Mouse (Mus musculus) c-Kit-positive CD71-positive TER-119-positive erythroid progenitor cells, embryonic 14.5 days (primary cell): Measurements from ENCODE around the gene Mrps10.
"Not testable (repeated sequence)": the region's sequence is repeated elsewhere in the genome, so short reads cannot be mapped to it uniquely, and the experiment has no call there.

Source experiments
- DNase-seq: peaks from one replicate; pipeline ENCODE4 v3.0.0-alpha.2; 2013; ENCODE audit warnings: low spot score

Gene Mrps10

DNA sequence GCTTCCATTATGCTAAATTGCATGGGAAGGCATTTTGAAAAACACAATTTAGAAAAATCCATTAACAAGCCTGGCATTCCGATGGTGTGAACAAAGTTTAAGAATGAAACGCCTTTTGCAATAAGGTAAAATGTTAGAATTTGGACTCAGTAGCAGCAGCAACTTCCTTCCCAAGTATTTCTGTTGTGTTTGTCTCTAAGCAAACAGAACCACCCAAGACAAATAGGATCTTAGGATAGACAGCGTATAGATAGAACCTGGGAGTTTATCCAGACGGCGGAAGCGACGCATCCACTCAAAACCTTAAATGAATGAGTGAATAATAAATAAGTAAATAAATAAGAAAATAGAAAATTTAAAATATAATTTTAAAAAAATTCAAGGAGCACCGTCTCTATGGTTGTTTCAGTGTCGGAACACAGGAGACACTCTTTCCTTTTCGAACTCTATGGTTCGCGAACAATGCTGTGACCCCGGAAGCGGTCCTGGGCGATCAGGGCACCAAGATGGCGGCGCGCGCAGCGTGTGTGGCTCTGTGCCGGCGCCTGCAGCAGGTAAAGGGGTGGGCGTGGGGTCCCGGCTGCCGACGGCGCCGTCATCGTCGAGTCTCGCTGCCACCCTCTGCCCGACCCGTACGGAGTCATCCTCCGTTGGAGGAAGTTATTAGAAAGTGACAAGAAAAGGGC is at the start of gene Mrps10:
Gene Mrps10, plus strand, starts transcription at position 487 of the 686 bp plus-strand sequence.
- peak; percentile 88 for DNase-seq

GRCm38 (mm10) chr17:47318972-47319625 is 49.6 kb upstream of the Mrps10 start:
- DNase-seq, result no peak

GRCm38 (mm10) chr17:47319761-47320160 is 48.9 kb upstream of the Mrps10 start:
- DNase-seq, result no peak

DNA sequence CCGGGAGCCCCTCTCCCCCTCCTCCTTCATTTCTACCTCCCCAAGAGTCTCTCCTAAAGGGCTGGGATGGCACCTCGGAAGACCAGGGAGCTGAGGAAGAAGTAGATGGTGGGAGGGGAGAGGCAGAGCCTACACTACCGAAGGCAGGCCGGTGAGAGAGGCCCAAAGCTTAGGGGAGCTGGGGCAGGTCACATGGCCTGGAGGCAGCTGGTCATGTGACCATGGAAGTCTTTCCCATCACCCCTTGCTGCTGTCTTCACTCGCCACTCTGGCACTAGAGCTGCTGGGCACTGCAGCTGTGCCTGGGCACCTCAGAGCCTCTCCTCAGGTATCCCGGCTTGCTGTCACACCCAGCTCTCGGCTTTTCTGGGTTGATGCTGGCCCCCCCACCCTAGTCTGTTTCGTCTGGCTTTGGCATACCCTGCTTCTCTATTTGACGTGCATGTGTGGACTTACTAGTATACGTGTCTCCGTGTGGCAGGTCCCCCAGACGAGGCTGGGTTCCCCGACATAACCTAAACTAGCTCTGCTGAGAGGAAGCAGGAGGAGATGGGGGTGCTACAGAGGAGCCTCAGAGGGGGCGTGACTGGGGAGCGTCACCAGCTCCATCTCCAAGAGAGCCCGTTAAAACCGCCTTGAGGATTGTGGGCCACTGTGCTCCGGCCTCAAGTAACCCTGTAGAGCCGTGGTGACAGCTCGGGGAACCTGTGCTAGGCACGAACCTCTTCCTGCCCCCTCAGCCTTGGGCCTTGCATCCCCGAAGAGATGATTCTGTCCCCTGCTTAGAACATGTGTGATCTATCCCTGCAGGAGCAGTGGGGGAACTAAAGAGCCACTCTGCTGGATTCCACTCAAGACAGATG is 46.3 kb upstream of the Mrps10 start:
- no peak for DNase-seq

GRCm38 (mm10) chr17:47322991-47323295 is 45.7 kb upstream of the Mrps10 start:
- DNase-seq, result no peak

DNA sequence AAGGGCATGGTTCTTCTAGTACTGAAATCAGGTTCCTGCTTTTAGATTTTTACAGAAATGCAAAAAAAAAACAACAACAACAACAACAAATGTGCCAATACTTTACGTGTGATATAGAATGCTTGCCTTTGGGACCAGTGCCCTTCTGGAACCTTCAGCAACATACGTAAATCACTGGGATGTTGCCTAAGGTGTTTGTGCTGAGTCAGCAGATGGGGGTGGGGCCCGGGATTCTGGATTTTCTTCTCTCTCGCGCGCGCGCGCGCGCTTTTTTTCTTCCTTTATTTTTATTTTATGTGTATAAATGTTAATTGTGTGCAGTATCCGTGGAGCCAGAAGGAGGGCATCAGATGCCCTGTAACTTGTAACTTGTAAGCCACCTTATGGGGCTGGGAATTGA is 41.1 kb upstream of the Mrps10 start:
- no peak for DNase-seq

- DNase-seq, result no peak
These were observed 40.7 kb upstream of the Mrps10 start for GRCm38 (mm10) chr17:47327969-47328368.

DNA sequence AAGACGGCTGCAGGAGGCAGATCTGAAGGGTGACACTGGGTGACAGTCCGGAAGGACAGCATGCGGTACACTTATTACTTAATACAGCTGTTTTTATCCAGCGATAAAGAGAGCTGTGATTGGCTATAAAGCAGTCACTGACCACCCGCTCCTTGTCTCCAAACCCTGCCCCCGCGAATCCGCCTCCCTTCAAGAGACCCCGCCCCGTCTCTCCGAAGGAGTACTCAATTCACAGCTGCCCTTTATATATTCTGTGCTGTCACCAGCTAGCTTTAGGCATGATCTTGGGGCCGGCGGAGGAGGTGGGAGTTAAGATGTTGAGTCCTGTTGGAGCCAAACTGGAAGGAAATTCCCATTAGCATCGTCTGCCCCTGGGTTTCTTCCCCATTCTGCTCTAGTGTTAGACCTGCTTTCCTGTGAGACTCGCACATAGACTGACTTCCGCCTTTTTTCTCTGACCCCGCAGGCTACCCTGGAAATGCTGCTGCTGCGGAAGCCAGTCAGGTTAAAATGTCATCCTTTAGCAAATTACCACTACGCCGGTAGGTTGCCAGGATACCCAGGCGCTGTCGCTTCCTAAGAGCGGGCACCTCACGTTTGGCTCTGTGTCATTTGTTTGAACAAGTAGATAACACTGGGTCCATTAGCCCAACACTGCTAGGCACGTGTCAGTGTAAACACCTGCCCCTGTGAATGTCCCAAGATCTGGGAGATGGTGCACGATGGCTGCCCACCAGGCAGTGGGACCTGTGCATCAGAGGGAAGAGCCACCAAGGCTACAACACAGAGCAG is 39.9 kb upstream of the Mrps10 start:
- no peak for DNase-seq

- DNase-seq, result no peak
These were observed 38.1 kb upstream of the Mrps10 start for GRCm38 (mm10) chr17:47330616-47331015.

- peak; percentile 12 for DNase-seq
These were observed 36.6 kb upstream of the Mrps10 start for GRCm38 (mm10) chr17:47332001-47332611.

- DNase-seq, result not testable (repeated sequence)
These were observed 36.0 kb upstream of the Mrps10 start for GRCm38 (mm10) chr17:47332664-47333063.

GRCm38 (mm10) chr17:47333409-47333808 is 35.3 kb upstream of the Mrps10 start:
- DNase-seq, result no peak

- DNase-seq, result no peak
These were observed 25.6 kb upstream of the Mrps10 start for GRCm38 (mm10) chr17:47343121-47343520.

- no peak for DNase-seq
These were observed 18.9 kb upstream of the Mrps10 start for GRCm38 (mm10) chr17:47349721-47350319.

- peak; percentile 52 for DNase-seq
These were observed 8.7 kb upstream of the Mrps10 start for GRCm38 (mm10) chr17:47359964-47360363.

- no peak for DNase-seq
These were observed 7.3 kb upstream of the Mrps10 start for GRCm38 (mm10) chr17:47361343-47361742.

DNA sequence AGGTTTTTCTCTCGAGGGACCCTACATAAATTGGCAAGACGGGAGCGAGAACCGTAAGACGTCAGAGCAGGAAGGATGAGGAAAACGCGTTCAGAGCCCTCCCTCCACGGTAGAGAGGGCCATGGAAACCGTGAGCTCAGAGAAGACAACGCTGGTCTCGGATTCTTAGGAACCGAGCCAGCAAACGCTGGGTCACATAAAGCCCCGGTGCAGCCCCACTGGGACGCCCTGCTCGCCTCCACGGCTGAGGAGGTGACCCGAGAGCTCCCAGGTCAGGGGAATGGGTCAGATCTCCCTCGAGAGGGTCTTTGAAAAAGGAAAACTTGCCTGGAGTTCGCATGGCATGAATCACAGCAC is 378 bp downstream of the Mrps10 start:
- DNase-seq, result no peak

- peak; percentile 60 for DNase-seq
These were observed 2.8 kb downstream of the Mrps10 start for GRCm38 (mm10) chr17:47371451-47371850.

- DNase-seq, result no peak
These were observed 5.3 kb downstream of the Mrps10 start for GRCm38 (mm10) chr17:47373991-47374390.

DNA sequence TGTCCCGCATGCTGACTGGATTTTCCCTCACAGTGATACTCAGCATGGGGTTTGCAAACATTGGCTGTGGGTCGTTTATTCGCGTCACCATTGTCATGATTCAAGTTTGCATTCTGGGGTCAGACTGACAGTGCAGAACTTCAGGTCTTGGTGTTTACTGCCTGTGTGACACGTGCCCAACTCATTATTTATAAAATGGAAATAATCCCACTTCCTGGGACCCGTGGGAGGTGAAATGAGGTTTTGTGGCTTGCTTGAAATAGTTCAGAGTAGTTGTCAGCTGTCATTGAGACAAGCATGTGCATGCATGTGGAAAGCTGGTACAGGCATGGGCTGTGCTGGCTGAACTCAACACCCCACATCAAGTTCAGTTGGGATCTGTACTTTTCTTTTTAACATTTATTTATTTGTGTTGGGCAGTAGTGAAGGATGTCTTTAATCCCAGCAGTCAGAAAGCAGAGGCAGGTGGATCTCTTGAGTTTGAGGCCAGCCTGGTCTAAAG is 8.1 kb downstream of the Mrps10 start:
- DNase-seq, result no peak

GRCm38 (mm10) chr17:47378133-47378532 is 9.4 kb downstream of the Mrps10 start:
- no peak for DNase-seq
